Mouse (Mus musculus) hematopoietic stem cell, adult 5-6 weeks (primary cell): ENCODE data around the gene Fzd4. TPM values are rescaled to one million over a fixed set of nuclear protein-coding genes. Genes with fewer than 3 reads are reported as not detected.

Source experiments
- ATAC-seq, 2 experiments: fragments of 125-278 bp in 1 of 2; replicated peaks in 1 of 2; 2 replicates each; pipeline ENCODE4 v1.8.0; 2016 to 2017; ENCODE audit warnings: inconsistent platforms in 2 of 2, mild to moderate bottlenecking in 2 of 2, moderate number of reproducible peaks in 2 of 2, low read depth in 1 of 2, moderate TSS enrichment in 1 of 2; ENCODE audit not compliant: low FRiP score in 2 of 2, poor library complexity in 2 of 2, severe bottlenecking in 2 of 2, insufficient read depth in 1 of 2, low TSS enrichment in 1 of 2
- total RNA-seq: library from RNA; stranded (forward); fragments of 172-1452, 232-1000 nt; gene quantifications from 2 replicates; pipeline ENCODE4 v1.2.3, GENCODE M21; 2017

The Fzd4 gene
- total RNA-seq, 1 experiment from 2014 or later = 2.0 TPM

DNA sequence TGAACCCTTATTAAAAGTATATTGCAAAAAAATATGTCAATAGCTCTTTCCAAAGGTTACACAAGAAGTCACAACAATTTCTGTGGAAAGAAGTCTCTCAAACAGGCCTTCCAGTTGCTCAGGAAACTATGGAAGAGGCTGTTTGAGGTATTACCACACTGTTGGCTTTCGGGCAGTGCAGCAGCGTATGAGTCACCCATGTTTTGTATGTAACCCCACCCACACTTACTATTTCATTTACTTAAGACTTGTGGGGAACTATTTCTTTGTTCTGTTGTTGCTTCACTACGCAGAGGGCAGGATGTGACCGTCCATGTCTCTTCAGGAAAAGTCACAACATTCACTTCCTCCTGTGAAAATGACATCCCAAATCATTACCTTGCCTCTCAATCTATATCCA lies 41.0 kb downstream of the Fzd4 start:
- ATAC-seq = peak; percentile 42 to 74; a peak in 1 of 4 replicates

- ATAC-seq = no peak
Observed at GRCm38 (mm10) chr7:89450312-89450711, 46.2 kb downstream of the Fzd4 start.

DNA sequence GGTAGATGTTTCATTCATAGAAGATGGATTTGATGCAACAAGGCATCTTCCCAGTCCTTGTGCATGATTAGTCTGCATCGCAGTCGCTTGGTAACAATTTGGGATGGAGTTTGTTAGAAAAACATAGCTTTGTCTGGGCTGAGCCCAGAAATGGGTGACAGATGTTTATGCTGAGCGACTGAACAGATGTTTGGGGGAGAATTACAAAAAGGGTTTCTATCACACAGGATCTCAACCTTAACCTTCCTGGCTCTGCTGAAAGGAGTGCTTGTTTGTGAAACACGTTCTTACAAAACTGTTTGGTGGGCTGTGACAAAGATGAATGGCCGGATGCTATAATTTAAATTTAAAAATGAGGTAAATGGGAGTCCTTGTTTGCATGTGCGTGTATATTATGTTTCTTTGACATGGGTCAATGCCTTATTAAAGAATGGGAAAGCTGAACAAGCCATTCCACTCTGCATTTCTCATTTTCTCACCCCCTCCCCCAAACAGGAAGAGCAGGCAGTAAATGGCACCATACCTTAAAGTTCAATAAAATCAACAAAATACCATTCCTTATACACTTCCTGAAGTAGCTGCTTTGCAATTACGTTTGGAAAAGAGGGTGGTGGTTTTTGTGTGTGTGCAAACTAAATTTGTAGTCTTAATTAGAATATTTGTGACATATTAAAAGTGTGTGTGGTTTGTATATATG lies 52.4 kb downstream of the Fzd4 start:
- no peak for ATAC-seq

DNA sequence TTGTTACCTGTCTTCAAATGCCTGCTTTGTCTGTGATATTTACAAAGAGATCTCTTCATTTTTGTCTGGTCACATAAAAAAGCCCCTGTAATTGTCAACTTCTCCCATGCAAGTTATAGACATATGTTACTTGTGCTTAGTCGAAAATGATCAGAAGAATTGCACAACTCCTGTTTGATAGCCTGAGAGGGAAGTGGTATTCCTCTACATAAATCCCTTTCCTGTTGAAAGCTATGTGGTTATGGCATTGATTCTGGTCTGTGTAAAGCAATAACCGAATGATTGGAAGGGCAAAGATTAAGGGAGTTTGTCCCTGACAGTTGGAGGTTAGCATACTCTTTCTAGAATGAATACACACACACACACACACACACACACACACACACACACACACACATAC lies 55.5 kb downstream of the Fzd4 start:
- no peak for ATAC-seq

DNA sequence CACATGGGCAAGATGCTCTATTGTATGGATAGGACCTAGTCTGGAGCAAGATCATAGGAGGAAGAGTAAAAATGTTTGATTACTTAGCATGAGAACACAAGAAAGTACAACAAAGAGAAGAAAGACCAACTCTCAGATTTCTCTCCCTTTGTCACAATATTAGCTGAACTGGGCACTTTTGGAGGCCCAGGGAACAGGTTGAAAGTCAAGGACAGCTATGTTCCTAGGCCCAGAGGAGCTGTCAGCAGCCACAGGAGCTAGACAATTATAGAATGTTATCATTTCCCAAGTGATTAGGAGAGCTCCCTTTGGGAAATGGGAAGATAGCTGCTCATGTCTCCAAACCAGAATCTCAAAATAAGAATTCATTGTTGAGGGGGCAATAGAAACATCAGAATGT lies 56.8 kb downstream of the Fzd4 start:
- no peak for ATAC-seq

GRCm38 (mm10) chr7:89461351-89461750 lies 57.2 kb downstream of the Fzd4 start:
- no peak for ATAC-seq

Other genes starting within 250 kb of the Fzd4 start
- 26.0 and 30.1 TPM in 2 replicates for gene Tmem135, start 133 bp upstream of the Fzd4 start, total RNA-seq
- not detected in 2 replicates for gene Prss23, start 122.8 kb downstream of the Fzd4 start, total RNA-seq
- gene Me3, start 228.0 kb downstream of the Fzd4 start, total RNA-seq = not detected in 2 replicates